In the genomic region with DNA sequence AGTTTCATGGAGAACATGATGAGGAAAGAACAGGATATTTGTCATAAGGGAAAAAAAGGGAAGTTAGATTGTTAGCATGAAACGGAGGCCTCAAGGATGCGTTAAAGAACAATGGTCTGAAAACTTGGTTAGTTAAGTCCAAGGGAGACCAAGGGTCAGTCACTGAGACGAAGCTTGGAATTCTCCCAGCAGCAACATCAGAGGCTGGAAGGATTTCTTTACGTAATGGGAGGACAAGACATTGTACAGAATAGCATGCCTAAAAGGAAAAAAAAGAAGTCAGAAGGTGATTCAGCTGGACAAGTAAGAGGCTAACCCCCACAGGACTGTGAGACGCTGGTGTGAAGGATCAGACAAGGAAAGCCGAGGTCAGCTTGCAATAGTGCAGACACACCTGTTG, we compare ENCODE assay signal across 9 mouse cellular contexts. TPM values are rescaled to one million over a fixed set of nuclear protein-coding genes. Genes with fewer than 3 reads are reported as not detected.
A peak's percentile ranks its signal among the peaks of the same experiment; 100 is the strongest.
DNase-seq lines count a peak whose midpoint lies in the region; ATAC-seq and TF ChIP-seq lines count a peak whose summit lies in the region.
"Had no signal": no experiment of that assay in that cellular context is flagged by ENCODE, and none has a peak within 500 bp of the region (broad histone marks: within the 10 kb centered on the region; RNA-seq: fewer than 3 reads in every experiment).

No protein-coding gene starts in this region.

- peaks cover 31% of the 10 kb centered on the region for H3K36me3 ChIP-seq in heart, embryonic 13.5 days
- H3K36me3 ChIP-seq in liver, embryonic 14.5 days (replicated peaks; ENCODE audit: control insufficient read depth, insufficient read depth, low read depth): peaks cover 14% of the 10 kb centered on the region

- intact Hi-C loops in heart, postnatal 36 days (cut with DNase I): no loop called here
- intact Hi-C loops in left cerebral cortex, postnatal 36 days (cut with DNase I): loop anchor here (10.0 kb wide), 1 partner anchor 248 kb away; a partner anchor contains a TSS

- peak overlapping the region; percentile 74 for H3K4me2 ChIP-seq in heart, embryonic 13.5 days
- H3K4me2 ChIP-seq in liver, embryonic 14.5 days (ENCODE audit: low read depth): peak overlapping the region; percentile 82; the same call in 1 of the 2 replicates

- no peak for TF ChIP-seq CTCF in embryonic fibroblast, embryonic 13.5 days (IDR thresholded peaks at IDR 0.05; ENCODE audit: borderline replicate concordance, insufficient read depth, low read length)
- TF ChIP-seq CTCF in liver, embryonic 14.5 days (IDR thresholded peaks at IDR 0.05; ENCODE audit: low read depth): no peak

- 80% methylated on average over 6 of the region's 6 CpGs for WGBS in heart, embryonic 13.5 days
- 68% methylated on average over 6 of the region's 6 CpGs for WGBS in liver, embryonic 14.5 days (ENCODE audit: insufficient replicate concordance)

- DNase-seq in heart, postnatal 36 days: no peak
- peak; percentile 73 for DNase-seq in 416B (ENCODE audit: low read depth)
- DNase-seq in liver, embryonic 14.5 days (ENCODE audit: low read depth in 3 of 3, low spot score in 3 of 3): no peak
- no peak for DNase-seq in thymus, adult 18-20 months
- no peak for DNase-seq in left cerebral cortex, postnatal 36 days (ENCODE audit: low spot score in 2 of 2)
- no peak for DNase-seq in c-Kit-positive CD71-positive TER-119-positive erythroid progenitor cells, embryonic 14.5 days (ENCODE audit: low spot score)
- DNase-seq: lung, postnatal 10 days had no signal

- TF ChIP-seq EP300 in liver, embryonic 14.5 days (IDR thresholded peaks at IDR 0.05; ENCODE audit: low read depth): no peak

- H3K9ac ChIP-seq in heart, embryonic 13.5 days: peak overlapping the region; percentile 92
- no peak overlapping the region for H3K9ac ChIP-seq in liver, embryonic 14.5 days (replicated peaks)

- H3K27me3 ChIP-seq in heart, embryonic 13.5 days (replicated peaks): no peaks in the 10 kb centered on the region
- H3K27me3 ChIP-seq in liver, embryonic 14.5 days (ENCODE audit: control insufficient read depth, insufficient read depth, low read length): no peaks in the 10 kb centered on the region

- peaks cover 45% of the 10 kb centered on the region for H3K4me1 ChIP-seq in heart, embryonic 13.5 days
- H3K4me1 ChIP-seq in embryonic fibroblast, embryonic 13.5 days (ENCODE audit: control insufficient read depth, insufficient read depth, low read length): peaks cover 8% of the 10 kb centered on the region
- peaks cover 20 to 31% of the 10 kb centered on the region in 2 experiments for H3K4me1 ChIP-seq in liver, embryonic 14.5 days (replicated peaks; ENCODE audit: control insufficient read depth in 2 of 2, insufficient read depth in 2 of 2, low read length in 1 of 2)

- TF ChIP-seq POLR2A in embryonic fibroblast, embryonic 13.5 days (IDR thresholded peaks at IDR 0.05; ENCODE audit: low read depth, low read length): 0 out of 2 replicates have a peak, but pooled peaks have one; percentile 18

- no peak overlapping the region for H3K27ac ChIP-seq in heart, embryonic 13.5 days (replicated peaks)
- H3K27ac ChIP-seq in embryonic fibroblast, embryonic 13.5 days (ENCODE audit: insufficient read depth, low read length): no peak overlapping the region
- no peak overlapping the region for H3K27ac ChIP-seq in liver, embryonic 14.5 days

- no peak for ATAC-seq in heart, embryonic 13.5 days (ENCODE audit: extremely low read depth, insufficient number of reproducible peaks, low FRiP score, low TSS enrichment)
- no peak for ATAC-seq in liver, embryonic 14.5 days (ENCODE audit: insufficient read depth)

- no peaks in the 10 kb centered on the region for H3K9me3 ChIP-seq in heart, embryonic 13.5 days
- no peaks in the 10 kb centered on the region for H3K9me3 ChIP-seq in liver, embryonic 14.5 days (ENCODE audit: control insufficient read depth, low read length)

- H3K4me3 ChIP-seq in heart, embryonic 13.5 days: peak overlapping the region; percentile 81
- peak overlapping the region; percentile 78 for H3K4me3 ChIP-seq in embryonic fibroblast, embryonic 13.5 days (ENCODE audit: insufficient read depth, low read length)
- H3K4me3 ChIP-seq in liver, embryonic 14.5 days (ENCODE audit: insufficient read depth in 1 of 2, low read depth in 2 of 2, low read length in 2 of 2): no peak overlapping the region

RNA-seq across cellular contexts. Expression of a gene that starts 2.4 kb away (rescaled TPM):
- 544 and 567 TPM in 2 replicates for polyA plus RNA-seq in heart, embryonic 13.5 days (2015; fragmentation: Nextera tagmentation; extraction: Ambion mirVana)
- 100 to 1,000 TPM; 227 to 247 TPM for total RNA-seq in heart, postnatal 36 days (2021)
- 382 and 460 TPM in 2 replicates for polyA plus RNA-seq in embryonic fibroblast, embryonic 13.5 days (2011; ENCODE audit: insufficient read length, low read depth, missing spikeins)
- 236 and 271 TPM in 2 replicates for polyA plus RNA-seq in liver, embryonic 14.5 days (2012; rRNA removed)
- polyA plus RNA-seq in liver, embryonic 14.5 days (2014; fragmentation: Nextera tagmentation; extraction: Ambion mirVana): 326 and 346 TPM in 2 replicates
- 1,000 to 10,000 TPM; 1,241 to 1,448 TPM for total RNA-seq in left cerebral cortex, postnatal 36 days (2021)

RNA-seq across cellular contexts. Expression of a gene that starts 3.6 kb away (rescaled TPM):
- 27.0 and 31.2 TPM in 2 replicates for polyA plus RNA-seq in heart, embryonic 13.5 days (2015; fragmentation: Nextera tagmentation; extraction: Ambion mirVana)
- 10 to 100 TPM; 10.8 to 15.0 TPM for total RNA-seq in heart, postnatal 36 days (2021)
- polyA plus RNA-seq in embryonic fibroblast, embryonic 13.5 days (2011; ENCODE audit: insufficient read length, low read depth, missing spikeins): 26.6 and 31.7 TPM in 2 replicates
- polyA plus RNA-seq in liver, embryonic 14.5 days (2012; rRNA removed): 11.6 and 12.7 TPM in 2 replicates
- 17.6 and 21.7 TPM in 2 replicates for polyA plus RNA-seq in liver, embryonic 14.5 days (2014; fragmentation: Nextera tagmentation; extraction: Ambion mirVana)
- total RNA-seq in left cerebral cortex, postnatal 36 days (2021): 10 to 100 TPM; 29.1 to 29.5 TPM

RNA-seq across cellular contexts. Expression of a gene that starts 16.4 kb away (rescaled TPM):
- 30.7 and 35.1 TPM in 2 replicates for polyA plus RNA-seq in heart, embryonic 13.5 days (2015; fragmentation: Nextera tagmentation; extraction: Ambion mirVana)
- total RNA-seq in heart, postnatal 36 days (2021): 10 to 100 TPM; 41.0 to 45.2 TPM
- 42.6 and 48.9 TPM in 2 replicates for polyA plus RNA-seq in embryonic fibroblast, embryonic 13.5 days (2011; ENCODE audit: insufficient read length, low read depth, missing spikeins)
- 8.5 and 9.7 TPM in 2 replicates for polyA plus RNA-seq in liver, embryonic 14.5 days (2012; rRNA removed)
- 24.5 and 25.5 TPM in 2 replicates for polyA plus RNA-seq in liver, embryonic 14.5 days (2014; fragmentation: Nextera tagmentation; extraction: Ambion mirVana)
- 100 to 1,000 TPM; 107 to 110 TPM for total RNA-seq in left cerebral cortex, postnatal 36 days (2021)

RNA-seq across cellular contexts. Expression of a gene that starts 38.2 kb away (rescaled TPM):
- polyA plus RNA-seq in heart, embryonic 13.5 days (2015; fragmentation: Nextera tagmentation; extraction: Ambion mirVana): 4.2 and 5.2 TPM in 2 replicates
- total RNA-seq in heart, postnatal 36 days (2021): 1 to 10 TPM; 8.4 to 9.4 TPM
- 10.9 and 14.0 TPM in 2 replicates for polyA plus RNA-seq in embryonic fibroblast, embryonic 13.5 days (2011; ENCODE audit: insufficient read length, low read depth, missing spikeins)
- 14.1 TPM in 2 replicates for polyA plus RNA-seq in liver, embryonic 14.5 days (2012; rRNA removed)
- polyA plus RNA-seq in liver, embryonic 14.5 days (2014; fragmentation: Nextera tagmentation; extraction: Ambion mirVana): 4.9 and 5.4 TPM in 2 replicates
- 10 to 100 TPM; 64.4 to 65.5 TPM for total RNA-seq in left cerebral cortex, postnatal 36 days (2021)

RNA-seq across cellular contexts. Expression of a gene that starts 42.2 kb away (rescaled TPM):
- polyA plus RNA-seq in heart, embryonic 13.5 days (2015; fragmentation: Nextera tagmentation; extraction: Ambion mirVana): 1.9 and 2.0 TPM in 2 replicates
- under 1 TPM; 0.58 to 0.68 TPM for total RNA-seq in heart, postnatal 36 days (2021)
- 2.9 and 4.1 TPM in 2 replicates for polyA plus RNA-seq in embryonic fibroblast, embryonic 13.5 days (2011; ENCODE audit: insufficient read length, low read depth, missing spikeins)
- 0.59 and 0.64 TPM in 2 replicates for polyA plus RNA-seq in liver, embryonic 14.5 days (2012; rRNA removed)
- 0.45 and 0.69 TPM in 2 replicates for polyA plus RNA-seq in liver, embryonic 14.5 days (2014; fragmentation: Nextera tagmentation; extraction: Ambion mirVana)
- total RNA-seq in left cerebral cortex, postnatal 36 days (2021): 10 to 100 TPM; 10.0 to 10.4 TPM

Comparison
In these comparisons a context has a peak if more than half of its experiments do, and no peak if none do; other contexts are left out.
1. H3K4me3 ChIP-seq: peak in heart, embryonic 13.5 days (single experiment) and embryonic fibroblast, embryonic 13.5 days (single experiment); none in liver, embryonic 14.5 days (0 of 2).